Mouse (Mus musculus): ENCODE data around the gene Med22.

Gene Med22

DNA sequence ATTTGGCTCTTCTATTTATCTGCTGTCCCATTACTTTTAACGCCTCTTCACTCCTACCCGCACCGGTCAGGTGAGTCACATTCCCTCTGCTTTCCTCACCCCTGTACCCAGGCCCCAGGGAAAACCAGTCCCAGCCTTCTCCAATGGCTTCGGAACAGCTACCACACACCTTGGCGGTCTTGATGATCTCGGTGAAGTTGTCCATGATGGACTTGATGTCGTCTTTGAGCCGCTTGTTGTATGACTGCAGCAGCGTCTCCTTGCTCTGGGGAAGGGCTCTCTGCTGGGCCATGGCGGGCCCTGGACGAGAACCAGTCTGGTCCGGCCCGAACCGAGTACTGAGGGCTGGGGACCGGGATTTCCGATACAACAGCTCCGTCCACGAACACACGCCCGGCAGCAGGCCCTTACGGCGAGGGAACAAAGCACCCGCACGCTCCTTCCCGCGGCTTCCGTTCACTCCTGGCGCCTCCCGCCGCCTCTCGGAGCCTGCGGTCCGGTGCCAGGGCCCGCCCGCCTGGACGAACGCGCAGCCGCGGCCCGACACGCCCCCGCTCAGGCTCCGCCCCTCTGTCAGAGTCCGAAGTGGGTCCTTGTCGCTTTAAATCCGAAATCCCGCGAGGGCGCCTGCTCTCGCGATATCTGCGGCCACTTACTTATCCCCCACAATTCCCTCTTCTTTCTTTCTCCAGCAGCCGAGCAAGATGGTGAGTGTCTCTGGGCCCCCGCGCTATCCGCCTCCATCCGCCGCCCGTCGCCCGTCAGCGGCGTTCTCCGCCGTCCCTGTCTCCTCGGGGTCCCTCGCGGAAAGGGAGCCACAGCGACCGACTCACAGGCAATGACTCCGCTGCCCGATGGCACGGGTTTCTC lies at the start of gene Med22, which contains the start of gene Rpl7a:
Gene Med22 (minus strand): TSS at position 554 of the 870 bp plus-strand sequence.
Gene Rpl7a (plus strand): TSS at position 641 of the 870 bp plus-strand sequence.
- DNase-seq (ENCODE audit: low spot score) = peak; percentile 99

DNA sequence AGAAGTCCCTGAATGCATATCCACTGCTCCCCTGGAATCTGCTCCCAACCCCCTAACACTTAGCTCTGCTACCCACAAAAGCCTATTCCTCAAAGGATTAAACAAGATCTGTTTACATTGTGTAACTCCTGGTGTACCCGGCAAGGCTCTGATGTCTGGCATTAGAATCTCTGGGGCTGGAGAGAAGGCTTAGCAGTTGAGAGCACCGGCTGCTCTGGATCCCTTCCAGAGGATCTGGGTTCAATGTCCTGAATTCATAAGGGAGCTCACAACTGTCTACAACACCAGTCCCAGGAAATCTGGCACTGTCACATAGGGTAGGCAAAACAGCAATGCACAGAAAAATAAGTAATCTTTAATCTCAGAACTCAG lies 47.0 kb upstream of the Med22 start:
- DNase-seq (ENCODE audit: low spot score) = no peak

DNA sequence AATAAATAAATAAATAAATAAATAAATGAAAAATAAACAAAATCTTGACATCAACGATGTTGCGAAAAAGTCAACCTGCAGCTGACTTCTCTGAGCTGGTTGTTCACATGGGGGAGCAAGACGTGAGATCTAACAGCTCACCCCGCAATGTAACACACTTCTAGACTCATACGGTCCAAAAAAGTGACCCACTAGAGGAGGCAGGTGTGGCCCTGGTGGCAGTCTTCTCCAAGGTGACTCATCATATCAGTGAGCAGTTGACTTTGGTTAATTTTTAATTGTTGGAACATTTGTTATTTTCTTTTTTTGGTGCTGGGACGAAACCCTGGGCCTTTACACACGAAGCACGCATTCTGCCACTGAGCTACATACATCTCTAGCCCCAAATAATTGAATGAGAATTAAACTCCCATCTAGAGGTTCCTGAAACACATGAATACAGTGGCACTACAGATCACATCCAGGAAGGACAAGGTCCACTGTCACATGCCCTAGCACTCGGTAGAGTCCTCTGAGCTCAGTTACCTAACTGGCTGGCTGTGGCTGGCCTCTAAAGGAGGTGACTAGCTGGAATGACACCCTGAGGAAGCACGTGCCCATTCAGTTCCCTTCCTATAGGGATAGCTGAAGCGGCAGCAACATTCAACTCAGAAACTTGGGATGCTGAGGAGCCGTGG lies 46.5 kb upstream of the Med22 start:
- DNase-seq (ENCODE audit: low spot score) = no peak

DNA sequence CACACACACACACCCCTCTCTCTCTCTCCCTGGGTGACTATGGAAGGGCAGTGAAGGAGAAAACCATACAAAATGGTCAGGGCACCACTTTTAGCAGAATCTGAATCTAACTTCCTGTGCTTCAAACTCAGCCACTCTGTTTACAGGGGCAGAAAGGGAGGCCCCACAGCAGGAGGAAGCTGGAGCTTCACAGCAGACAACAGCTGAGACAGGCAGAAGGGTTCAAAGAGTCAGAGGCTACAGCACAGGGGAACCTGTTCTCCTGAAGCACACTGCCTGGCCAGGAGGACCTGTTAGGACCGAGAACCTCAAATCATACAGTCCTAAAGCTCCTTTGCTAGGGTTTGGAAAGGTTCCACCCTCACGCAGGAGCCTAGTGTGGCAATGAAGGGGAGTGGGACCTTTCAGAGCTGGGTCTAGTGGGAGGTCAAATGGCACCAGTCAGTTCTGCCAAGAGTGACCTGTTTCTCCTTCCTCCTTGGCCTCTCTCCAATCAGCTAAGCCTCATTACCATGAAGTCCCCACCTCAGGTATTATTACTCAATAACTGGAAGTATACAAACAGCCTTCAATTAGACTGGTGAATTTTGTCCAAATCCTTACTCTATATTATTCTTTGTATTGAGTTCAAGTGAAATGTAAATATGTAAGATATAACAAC lies 44.4 kb upstream of the Med22 start:
- DNase-seq (ENCODE audit: low spot score) = no peak

DNA sequence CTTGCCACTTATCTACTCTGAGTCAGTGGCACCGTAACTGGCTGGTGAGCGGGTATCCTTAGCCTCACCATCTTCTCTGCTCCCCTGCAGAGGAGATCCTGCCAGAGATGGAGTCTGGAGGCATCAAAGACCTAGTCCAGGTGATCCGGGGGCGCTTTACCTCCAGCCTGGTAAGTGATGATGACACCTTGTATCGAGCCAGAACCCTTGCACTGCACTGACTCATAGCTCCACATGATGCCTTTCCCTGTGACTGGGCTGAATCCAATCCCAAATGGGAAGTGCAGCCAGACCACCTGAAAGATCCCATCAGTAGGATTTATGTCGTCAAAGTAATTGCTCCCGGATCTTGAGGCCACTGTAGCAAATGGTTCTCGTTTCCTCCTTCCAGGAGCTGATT lies 42.4 kb upstream of the Med22 start:
- no peak for DNase-seq (ENCODE audit: low spot score)

DNA sequence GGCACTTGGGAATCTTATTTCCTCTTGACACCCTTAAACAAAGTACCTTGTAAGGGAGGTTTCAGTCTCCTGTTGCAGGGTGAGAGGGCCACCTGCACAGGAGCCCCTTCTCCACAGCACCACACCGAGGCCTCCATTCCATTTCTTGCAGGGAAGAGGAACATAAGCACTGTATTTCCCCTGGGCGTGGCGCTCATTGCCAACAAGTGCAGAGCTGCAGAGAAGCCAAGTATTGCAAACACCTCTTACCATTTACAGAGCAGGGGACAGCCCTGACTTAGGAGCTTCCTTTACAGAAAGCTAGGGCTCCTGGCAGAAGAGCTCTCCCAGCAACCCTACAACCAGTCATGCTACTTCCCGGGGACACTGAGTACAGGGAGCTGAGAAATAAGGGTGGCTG lies 41.7 kb upstream of the Med22 start:
- no peak for DNase-seq (ENCODE audit: low spot score)

DNA sequence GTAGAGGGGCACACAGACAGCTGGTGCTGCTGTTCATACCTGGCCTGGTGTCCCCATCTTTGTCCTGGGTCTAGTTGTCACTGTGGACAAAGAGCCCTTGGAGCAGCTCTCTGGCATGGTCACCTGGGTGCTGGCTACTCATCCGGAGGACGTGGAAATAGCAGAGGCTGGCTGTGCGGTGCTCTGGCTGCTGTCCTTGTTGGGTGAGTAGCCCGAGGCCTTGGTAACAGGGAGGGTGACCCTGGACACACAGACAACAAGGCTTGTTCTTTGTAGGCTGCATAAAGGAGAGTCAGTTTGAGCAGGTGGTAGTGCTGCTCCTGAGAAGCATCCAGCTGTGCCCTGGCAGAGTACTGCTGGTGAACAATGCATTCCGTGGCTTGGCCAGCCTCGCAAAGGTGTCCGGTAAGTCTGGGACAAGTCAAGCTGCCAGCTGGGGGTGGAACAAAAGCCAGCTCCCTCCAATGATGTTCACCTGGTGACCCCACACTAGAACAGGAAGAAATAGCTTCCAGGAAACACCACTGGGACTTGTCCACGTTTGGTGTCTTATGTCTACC lies 40.9 kb upstream of the Med22 start:
- DNase-seq (ENCODE audit: low spot score) = no peak

DNA sequence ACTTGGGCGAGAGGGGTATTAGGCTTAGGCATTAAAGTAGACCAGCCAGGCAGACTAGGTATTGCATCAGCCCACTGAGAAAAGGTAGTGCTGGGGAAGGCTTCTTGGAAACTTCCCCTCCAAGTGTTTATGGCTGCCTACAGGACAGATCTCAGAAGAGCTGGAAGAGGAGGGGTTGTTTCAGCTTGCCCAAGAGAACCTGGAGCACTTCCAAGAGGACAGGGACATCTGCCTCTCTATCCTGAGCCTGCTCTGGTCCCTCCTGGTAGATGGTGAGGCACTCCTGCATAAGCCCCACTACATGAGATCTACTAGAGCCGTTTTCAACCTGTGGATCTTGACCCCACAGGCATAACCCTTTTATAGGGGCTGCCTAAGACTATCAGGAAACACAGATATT lies 39.9 kb upstream of the Med22 start:
- no peak for DNase-seq (ENCODE audit: low spot score)

DNA sequence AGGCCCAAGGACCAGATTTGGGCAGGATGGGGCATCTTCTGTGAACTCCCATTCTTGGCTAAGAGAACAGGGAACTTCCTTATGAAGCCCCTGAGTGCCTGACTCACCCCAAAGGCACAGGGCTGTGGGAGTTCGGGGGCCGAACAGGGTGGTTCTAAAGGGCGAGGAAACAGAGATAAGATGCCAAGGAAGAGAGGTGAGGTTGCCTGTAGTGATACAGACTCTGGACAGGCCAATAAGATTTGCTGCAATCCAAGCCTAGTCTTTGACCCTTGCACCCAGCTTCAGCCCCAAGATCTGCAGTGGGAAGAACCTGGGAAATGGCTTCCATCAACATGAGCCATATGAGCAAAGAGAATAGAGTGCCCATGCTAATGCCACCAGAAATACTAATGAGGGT lies 32.8 kb upstream of the Med22 start:
- DNase-seq (ENCODE audit: low spot score) = no peak

DNA sequence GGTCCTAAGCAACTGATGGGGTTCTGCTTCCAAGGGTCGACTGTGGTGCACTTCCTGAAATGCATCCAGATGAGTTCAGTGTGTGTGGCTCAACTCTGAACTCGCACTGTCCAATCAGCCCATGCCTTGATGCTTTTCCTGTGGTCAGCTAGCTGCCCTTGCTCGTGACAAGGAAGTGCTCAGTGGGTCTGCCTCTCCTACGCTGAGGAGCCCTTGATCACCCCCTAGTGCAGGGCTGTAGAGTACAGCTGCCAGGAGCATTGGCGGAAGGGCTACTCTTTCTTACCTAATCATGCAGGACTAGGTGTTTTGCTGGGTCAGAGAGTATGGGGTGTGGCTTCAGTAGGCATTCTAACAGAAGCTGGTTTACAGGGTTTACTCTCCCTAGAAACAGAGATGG lies 31.1 kb upstream of the Med22 start:
- DNase-seq (ENCODE audit: low spot score) = no peak

DNA sequence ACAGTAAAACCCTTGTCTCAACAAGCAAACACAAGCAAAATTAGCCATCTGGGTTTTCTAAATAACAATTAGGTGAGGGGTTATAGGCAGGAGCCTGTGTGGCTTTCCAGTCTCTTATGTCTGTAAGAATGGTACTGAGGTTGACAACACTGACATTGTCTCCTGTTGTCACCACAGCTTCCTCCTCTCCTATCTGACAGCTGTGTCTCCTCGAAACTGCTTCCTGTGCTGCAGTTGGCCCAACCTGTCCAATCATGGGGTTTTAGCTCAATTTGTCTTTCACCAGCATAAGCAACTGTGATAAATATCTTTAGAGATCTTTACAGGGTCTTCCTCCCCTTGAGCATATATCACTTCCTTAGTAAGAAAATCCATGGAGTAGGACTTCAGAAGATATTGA lies 25.9 kb upstream of the Med22 start:
- DNase-seq (ENCODE audit: low spot score) = no peak

DNA sequence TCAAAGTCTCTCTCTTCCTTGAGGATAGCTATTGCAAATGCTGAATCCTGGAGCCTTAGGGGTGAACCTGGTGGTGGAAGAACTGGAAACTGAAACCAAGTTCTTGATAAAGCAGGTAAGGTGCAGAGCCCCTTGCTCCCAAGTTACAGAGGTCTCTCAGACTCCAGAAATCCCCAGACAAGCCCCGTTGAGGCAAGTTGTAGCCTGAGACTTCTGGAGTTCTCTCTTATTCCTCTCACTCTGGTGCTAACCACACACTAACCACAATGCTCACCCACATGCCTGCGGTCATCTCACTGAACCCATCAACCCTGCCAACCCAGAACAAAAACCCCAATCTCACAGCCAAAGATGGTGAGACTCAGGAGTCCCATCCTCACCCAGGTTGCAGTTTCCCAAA lies 24.8 kb upstream of the Med22 start:
- no peak for DNase-seq (ENCODE audit: low spot score)

DNA sequence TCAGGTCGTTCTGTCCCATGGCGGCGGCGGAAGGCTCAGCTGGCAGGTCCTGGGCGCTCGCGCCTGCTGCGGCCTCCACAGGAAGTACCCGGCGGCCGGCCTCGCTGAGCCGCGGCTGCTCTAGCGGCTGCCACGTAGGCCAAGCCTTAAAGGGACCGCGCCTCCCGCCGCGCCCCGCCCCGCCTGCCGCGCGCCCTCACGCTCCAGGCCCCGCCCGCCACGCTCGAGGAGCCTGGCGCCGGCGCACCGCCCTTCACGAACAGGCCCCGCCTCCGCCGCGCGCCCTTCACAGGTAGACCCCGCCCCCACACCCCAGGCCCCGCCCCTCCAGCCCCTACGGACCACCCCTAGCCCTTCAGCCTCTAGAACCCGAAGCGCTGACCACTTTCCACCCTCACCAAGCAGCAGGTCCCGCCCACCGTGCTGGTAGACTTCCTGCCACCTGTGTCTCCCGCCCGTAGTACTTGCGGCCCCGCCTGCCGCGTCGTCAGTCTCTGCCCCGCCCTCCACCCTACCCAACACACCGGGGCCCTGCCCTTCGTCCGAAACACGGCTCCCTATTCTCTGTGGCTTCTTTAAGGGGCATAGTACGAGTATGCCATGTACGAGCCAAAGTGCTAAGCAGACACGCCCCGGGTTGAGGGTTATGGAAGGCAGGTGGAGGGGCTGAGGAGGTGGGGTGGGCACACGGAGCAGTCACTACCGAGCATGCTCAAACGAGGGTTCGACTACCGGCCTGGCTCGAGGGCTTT lies 23.0 kb upstream of the Med22 start, which contains the start of the genes Surf4 and Stkld1:
Gene Surf4 (minus strand): TSS at position 625 of the 752 bp plus-strand sequence.
Gene Stkld1 (plus strand): TSS at position 744 of the 752 bp plus-strand sequence.
- peak; percentile 97 for DNase-seq (ENCODE audit: low spot score)

DNA sequence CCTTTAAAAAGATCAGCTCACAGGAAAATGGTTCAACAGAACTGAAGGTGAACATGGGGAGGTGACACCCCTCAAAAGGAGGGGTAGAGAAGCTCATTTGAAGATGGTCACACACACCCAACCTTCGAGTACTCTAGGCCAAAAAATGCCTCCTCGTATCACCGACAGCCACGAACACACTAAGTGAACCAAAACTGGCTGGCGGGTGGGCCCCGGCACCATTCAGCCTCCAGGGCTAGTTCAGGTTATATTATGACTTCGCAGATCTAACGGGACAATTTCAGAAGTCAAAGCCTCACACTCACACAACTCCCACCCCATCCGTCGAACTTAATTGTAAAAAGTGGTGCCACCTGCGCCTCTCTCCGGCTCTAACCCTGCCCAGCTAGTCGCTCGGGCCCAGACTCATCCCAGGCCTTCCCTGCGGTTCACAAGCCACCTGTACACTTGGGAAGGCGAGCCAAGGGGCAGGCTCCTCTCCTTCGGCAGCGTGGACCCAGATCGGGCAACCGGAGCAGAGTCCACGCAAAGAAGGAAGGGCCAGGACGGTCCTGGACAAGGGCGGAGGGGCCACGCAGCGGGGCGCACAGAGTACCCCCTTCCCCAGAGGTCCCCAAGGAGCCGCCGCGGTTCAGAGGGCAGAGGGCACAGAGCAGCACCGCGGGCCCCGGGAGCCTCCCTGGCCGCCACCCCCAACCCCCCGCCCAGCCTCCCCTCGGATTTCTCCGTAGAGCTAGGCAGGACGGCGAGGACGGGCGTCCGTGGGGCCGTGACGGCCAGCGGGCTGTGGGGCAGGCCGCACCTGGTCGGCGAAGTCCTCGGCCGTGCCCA lies 22.2 kb upstream of the Med22 start:
- DNase-seq (ENCODE audit: low spot score) = peak; percentile 69

DNA sequence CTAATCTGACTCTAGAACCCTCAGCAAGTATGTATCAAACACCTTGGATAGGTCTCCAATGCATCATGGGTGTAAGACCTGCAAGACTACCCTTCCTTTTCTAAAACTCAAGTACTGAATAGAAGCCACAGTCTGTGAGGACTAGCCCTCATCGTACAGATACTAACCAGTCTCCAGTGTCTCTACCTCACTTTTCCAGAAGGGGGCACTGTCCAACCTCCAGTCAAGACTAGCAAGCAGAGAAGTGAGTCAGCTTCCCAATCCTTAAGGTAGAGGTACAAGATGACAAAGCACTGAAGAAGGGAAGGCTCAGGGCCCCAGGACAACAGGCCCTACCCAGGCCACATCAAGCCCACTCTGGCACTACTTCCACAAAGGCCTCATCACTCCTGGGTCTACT lies 19.9 kb upstream of the Med22 start:
- DNase-seq (ENCODE audit: low spot score) = no peak

DNA sequence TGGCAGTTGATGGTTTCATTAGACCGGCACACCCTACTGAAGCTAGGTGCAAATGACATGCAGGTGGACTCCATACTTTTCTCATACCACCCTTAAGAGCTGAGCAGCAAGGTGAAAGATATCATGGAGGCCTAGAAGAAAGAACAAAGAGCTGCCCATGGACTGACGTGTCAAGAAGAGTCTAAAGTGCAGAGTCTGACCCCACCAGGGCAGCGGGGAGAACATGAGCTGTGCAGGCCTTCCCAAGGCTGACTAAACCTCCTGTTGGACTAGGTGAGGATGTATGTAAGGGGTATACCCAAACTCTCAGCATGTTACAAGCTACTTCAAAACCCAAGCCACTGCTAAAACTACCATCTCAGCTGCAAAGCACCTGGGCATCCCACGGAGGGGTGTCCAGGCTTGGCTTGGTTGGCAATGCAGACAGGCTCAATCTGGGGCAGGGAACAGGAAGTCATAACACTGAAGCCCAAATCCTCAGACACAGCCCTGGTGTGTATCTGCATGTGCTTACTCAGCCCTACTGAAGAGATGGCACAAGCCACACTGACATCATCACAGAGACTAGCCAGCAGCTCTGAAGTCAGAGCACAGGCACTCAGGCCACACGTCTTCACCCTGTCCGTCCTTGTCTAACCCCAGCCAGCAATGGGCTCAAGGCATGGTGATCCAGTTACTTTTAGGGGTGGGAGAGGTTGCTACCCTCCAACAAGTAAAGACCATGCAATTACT lies 17.4 kb upstream of the Med22 start:
- DNase-seq (ENCODE audit: low spot score) = no peak

DNA sequence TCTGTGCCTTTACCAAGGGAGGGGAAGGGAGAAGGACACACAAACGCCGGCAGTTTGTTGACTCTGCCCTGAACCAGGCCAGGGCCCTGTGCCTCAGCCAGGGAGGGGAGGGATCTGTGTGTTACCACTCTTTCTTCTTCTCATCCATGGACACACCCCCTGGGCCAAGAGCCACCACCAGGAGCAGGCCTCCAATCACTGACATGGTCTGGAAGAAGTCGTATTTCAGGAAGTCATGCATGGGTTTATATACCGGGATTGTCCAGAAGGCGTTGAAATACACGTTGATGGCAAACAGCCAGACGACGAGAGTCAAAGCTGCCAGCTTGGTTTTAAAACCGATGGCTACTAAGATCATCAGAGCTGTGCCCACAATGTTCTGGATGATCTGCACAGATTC lies 11.3 kb upstream of the Med22 start:
- no peak for DNase-seq (ENCODE audit: low spot score)

DNA sequence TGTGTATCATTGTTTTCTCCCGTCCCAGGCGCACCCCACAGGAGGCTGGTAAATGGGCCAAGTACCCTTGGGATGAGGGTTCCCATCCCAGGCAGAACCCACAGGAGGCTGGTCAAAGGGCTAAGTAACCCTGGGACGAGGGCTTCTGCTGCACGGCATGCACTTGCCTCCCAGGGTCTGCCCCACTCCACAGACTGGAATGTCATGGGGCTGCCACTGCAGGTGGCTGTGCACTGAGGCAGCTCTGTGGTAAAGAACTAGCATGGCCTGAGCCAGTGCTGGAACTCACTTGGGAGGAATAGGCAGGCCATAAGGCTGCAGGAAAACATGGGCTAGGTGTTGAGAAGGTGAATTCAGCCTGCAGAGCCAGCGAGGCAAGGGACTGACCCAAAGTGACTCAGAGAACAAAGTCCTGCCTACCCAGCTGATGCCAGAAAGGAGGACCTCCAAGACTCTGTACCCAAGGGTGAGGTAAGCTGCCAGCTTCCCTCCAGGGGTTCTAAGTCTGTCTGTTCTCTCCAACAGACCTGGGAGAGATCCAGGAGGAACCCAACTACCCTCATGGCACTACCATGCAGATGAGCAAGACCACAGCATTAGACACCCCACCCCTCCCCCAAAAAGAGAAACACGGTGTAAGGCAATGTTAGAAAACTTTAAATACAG lies 9.8 kb upstream of the Med22 start:
- DNase-seq (ENCODE audit: low spot score) = no peak

DNA sequence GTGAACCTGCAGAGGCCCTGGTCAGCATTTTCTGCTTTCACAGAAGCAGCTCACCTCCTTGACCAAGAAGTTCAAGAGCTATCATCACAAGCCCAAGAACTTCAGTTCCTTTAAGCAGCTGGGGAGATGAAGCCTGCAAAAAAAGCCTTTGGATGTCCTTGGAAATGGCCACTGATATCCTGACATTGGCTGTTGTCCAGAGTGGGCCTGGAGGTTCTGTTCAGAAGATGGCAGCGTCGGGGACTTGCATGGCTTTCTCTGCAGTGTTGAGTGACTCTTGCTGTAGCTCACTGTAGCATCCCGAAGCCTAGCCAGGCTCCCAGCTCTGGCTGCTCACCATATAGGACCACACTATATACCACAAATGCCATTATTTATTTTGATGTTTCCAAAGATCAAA lies 9.2 kb upstream of the Med22 start:
- no peak for DNase-seq (ENCODE audit: low spot score)

DNA sequence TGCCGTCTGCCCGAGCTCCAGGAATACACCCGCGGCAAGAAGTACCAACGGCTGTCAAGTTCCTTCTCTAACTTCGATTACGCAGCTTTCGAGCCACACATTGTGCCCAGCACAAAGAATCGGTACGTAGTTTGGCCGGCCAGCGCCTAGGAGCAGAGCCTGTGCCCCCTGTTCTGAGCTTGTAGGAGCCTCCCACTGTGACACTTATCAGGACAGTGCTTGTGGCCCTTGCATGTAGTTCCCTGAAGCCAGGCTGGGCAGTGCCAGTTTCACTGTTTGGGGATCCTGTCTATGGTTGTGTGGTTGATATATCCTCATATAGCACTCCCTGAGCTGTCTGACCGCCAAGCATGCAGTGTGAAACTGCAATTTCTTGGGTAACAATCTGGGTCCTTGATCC lies 6.3 kb upstream of the Med22 start:
- DNase-seq (ENCODE audit: low spot score) = no peak
